Mouse (Mus musculus): ENCODE data around the gene Nkd1. TPM values are rescaled to one million over a fixed set of nuclear protein-coding genes. Genes with fewer than 3 reads are reported as not detected.
A peak's percentile ranks its signal among the peaks of the same experiment; 100 is the strongest.

The Nkd1 gene
- polyA plus RNA-seq, 1 experiment from 2014 or later: 14.6 TPM

GRCm38 (mm10) chr8:88539963-88540362, 18.8 kb downstream of the Nkd1 start:
- no peaks in the 10 kb centered on the region for H3K36me3 ChIP-seq
- no peaks in the 10 kb centered on the region for H3K27me3 ChIP-seq
- no peak for ATAC-seq (replicated peaks; ENCODE audit: insufficient number of reproducible peaks, insufficient read depth, low FRiP score, low read depth)
- no peak overlapping the region for H3K9ac ChIP-seq
- H3K27ac ChIP-seq: no peak overlapping the region
- 85% methylated on average over 4 of the region's 4 CpGs for WGBS
- H3K4me3 ChIP-seq: no peak overlapping the region
- no peaks in the 10 kb centered on the region for H3K9me3 ChIP-seq (replicated peaks)
- no peak overlapping the region for H3K4me2 ChIP-seq
- peaks cover 46% of the 10 kb centered on the region for H3K4me1 ChIP-seq (replicated peaks)

- H3K9me3 ChIP-seq (replicated peaks): no peaks in the 10 kb centered on the region
- peaks cover 55% of the 10 kb centered on the region for H3K4me1 ChIP-seq (replicated peaks)
- H3K27ac ChIP-seq: no peak overlapping the region
- H3K4me3 ChIP-seq: no peak overlapping the region
- H3K36me3 ChIP-seq: no peaks in the 10 kb centered on the region
- H3K4me2 ChIP-seq: no peak overlapping the region
- no peak overlapping the region for H3K9ac ChIP-seq
- 60% methylated on average over 9 of the region's 9 CpGs for WGBS
- ATAC-seq (replicated peaks; ENCODE audit: insufficient number of reproducible peaks, insufficient read depth, low FRiP score, low read depth): no peak
- no peaks in the 10 kb centered on the region for H3K27me3 ChIP-seq
Measured at GRCm38 (mm10) chr8:88542596-88543213, 21.6 kb downstream of the Nkd1 start.

DNA sequence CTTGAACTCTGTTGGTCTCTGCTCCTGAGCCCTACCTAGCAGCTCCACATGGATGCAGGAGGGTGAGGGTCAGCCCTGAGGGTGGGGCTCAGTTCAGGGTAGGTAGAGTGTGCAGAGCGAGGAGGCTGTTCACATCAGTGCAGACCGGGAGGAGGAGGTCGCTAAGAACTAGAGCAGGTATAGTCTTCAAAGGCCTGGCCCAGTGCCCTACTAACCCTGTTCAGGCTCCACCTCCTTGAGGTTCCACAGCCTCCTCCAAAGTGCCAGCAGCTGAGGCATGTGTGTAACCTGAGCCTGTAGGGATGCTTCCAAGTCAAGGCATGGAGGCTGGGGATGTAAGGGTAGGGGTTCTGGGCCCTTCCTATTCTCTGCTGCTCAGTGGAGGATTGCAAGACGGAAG, 23.5 kb downstream of the Nkd1 start:
- Histone ChIP-seq H3K4me1 (replicated peaks) (peaks cover 38% of the 10 kb centered on the region), H3K4me3 (no peak overlapping the region), H3K27me3 (no peaks in the 10 kb centered on the region), H3K4me2 (no peak overlapping the region), H3K27ac (no peak overlapping the region), H3K9ac (no peak overlapping the region), H3K36me3 (peaks cover 5% of the 10 kb centered on the region; the same call in 1 of the 2 replicates), H3K9me3 (replicated peaks) (no peaks in the 10 kb centered on the region)
- no peak for ATAC-seq (replicated peaks; ENCODE audit: insufficient number of reproducible peaks, insufficient read depth, low FRiP score, low read depth)
- WGBS: 69% methylated on average over 4 of the region's 4 CpGs

DNA sequence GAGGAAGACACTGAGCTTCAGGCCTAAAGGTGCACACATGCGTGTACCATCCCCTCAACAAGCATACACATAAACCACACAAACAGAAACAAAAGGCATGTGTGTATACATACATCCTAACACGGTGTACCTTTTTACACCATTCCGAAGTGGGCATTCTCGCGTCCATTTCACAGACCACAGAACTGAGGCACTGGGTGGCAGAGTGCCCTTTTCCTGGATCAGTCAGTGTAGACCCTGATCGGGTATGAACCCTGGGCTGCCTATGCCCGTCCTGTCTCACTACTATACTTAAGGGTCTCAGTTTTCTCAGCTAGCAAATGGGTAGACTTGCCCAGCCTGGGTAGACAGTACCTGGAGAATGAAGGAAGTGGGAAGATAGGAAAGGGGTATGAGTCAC, 24.3 kb downstream of the Nkd1 start:
- H3K4me3 ChIP-seq: no peak overlapping the region

GRCm38 (mm10) chr8:88546032-88546732, 25.0 kb downstream of the Nkd1 start:
- no peak overlapping the region for H3K4me2 ChIP-seq
- no peak overlapping the region for H3K9ac ChIP-seq
- no peaks in the 10 kb centered on the region for H3K27me3 ChIP-seq
- peaks cover 38% of the 10 kb centered on the region for H3K4me1 ChIP-seq (replicated peaks)
- 59% methylated on average over 18 of the region's 18 CpGs for WGBS
- H3K9me3 ChIP-seq (replicated peaks): no peaks in the 10 kb centered on the region
- no peak overlapping the region for H3K4me3 ChIP-seq
- peaks cover 5% of the 10 kb centered on the region; the same call in 1 of the 2 replicates for H3K36me3 ChIP-seq
- 0 out of 2 replicates have a peak, but pooled peaks have one; percentile 29 for ATAC-seq (replicated peaks; ENCODE audit: insufficient number of reproducible peaks, insufficient read depth, low FRiP score, low read depth)
- H3K27ac ChIP-seq: peak overlapping the region; percentile 75

More for the DNA sequence above, 24.3 kb downstream of the Nkd1 start:
- no peak for ATAC-seq (replicated peaks; ENCODE audit: insufficient number of reproducible peaks, insufficient read depth, low FRiP score, low read depth)
- 96% methylated on average over 7 of the region's 7 CpGs for WGBS
- Histone ChIP-seq H3K4me1 (replicated peaks) (peaks cover 38% of the 10 kb centered on the region), H3K27me3 (no peaks in the 10 kb centered on the region), H3K4me2 (no peak overlapping the region), H3K36me3 (peaks cover 5% of the 10 kb centered on the region; the same call in 1 of the 2 replicates), H3K9ac (no peak overlapping the region), H3K9me3 (replicated peaks) (no peaks in the 10 kb centered on the region), H3K27ac (peak overlapping the region; percentile 75)

DNA sequence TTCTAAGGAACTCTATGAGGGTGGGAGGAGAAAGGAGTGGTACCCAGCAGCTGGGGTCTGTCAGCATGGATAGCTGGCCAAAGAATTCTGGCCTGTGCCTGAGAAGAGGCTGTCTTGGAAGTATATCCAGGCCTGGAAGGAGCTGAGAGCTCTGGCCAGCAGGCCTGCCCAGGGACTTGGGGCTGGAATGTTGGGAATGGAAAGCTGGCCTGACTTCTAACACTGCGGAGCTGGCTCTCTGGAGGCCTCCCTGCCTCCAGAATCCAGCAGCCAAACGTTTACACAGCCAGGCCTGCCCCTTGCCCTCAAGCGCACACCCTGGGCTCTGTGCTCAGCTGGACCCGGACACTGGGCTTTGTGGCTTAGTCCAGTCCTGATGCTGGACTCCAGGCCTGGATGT, 34.5 kb downstream of the Nkd1 start:
- peaks cover 35% of the 10 kb centered on the region for H3K4me1 ChIP-seq (replicated peaks)
- no peak overlapping the region for H3K4me3 ChIP-seq
- no peaks in the 10 kb centered on the region for H3K9me3 ChIP-seq (replicated peaks)
- no peaks in the 10 kb centered on the region for H3K27me3 ChIP-seq
- H3K4me2 ChIP-seq: no peak overlapping the region
- H3K36me3 ChIP-seq: no peaks in the 10 kb centered on the region
- H3K27ac ChIP-seq: peak overlapping the region; percentile 72
- ATAC-seq (replicated peaks; ENCODE audit: insufficient number of reproducible peaks, insufficient read depth, low FRiP score, low read depth): peak; percentile 70
- H3K9ac ChIP-seq: no peak overlapping the region
- 25% methylated on average over 4 of the region's 4 CpGs for WGBS

GRCm38 (mm10) chr8:88559985-88560473, 38.9 kb downstream of the Nkd1 start:
- H3K4me2 ChIP-seq: no peak overlapping the region
- no peaks in the 10 kb centered on the region for H3K9me3 ChIP-seq (replicated peaks)

GRCm38 (mm10) chr8:88561402-88561801, 40.2 kb downstream of the Nkd1 start:
- ATAC-seq (replicated peaks; ENCODE audit: insufficient number of reproducible peaks, insufficient read depth, low FRiP score, low read depth): no peak
- no peaks in the 10 kb centered on the region for H3K36me3 ChIP-seq
- no peak overlapping the region for H3K9ac ChIP-seq
- no peak overlapping the region for H3K27ac ChIP-seq
- H3K4me1 ChIP-seq (replicated peaks): peaks cover 50% of the 10 kb centered on the region
- WGBS: 64% methylated on average over 3 of the region's 3 CpGs
- H3K4me2 ChIP-seq: no peak overlapping the region
- H3K9me3 ChIP-seq (replicated peaks): no peaks in the 10 kb centered on the region
- H3K4me3 ChIP-seq: no peak overlapping the region
- H3K27me3 ChIP-seq: no peaks in the 10 kb centered on the region

More at GRCm38 (mm10) chr8:88559985-88560473, 38.9 kb downstream of the Nkd1 start:
- Histone ChIP-seq H3K36me3 (no peaks in the 10 kb centered on the region), H3K4me3 (no peak overlapping the region), H3K27me3 (no peaks in the 10 kb centered on the region), H3K9ac (no peak overlapping the region), H3K4me1 (replicated peaks) (peaks cover 51% of the 10 kb centered on the region), H3K27ac (no peak overlapping the region)
- ATAC-seq (replicated peaks; ENCODE audit: insufficient number of reproducible peaks, insufficient read depth, low FRiP score, low read depth): no peak
- WGBS: 70% methylated on average over 6 of the region's 6 CpGs

DNA sequence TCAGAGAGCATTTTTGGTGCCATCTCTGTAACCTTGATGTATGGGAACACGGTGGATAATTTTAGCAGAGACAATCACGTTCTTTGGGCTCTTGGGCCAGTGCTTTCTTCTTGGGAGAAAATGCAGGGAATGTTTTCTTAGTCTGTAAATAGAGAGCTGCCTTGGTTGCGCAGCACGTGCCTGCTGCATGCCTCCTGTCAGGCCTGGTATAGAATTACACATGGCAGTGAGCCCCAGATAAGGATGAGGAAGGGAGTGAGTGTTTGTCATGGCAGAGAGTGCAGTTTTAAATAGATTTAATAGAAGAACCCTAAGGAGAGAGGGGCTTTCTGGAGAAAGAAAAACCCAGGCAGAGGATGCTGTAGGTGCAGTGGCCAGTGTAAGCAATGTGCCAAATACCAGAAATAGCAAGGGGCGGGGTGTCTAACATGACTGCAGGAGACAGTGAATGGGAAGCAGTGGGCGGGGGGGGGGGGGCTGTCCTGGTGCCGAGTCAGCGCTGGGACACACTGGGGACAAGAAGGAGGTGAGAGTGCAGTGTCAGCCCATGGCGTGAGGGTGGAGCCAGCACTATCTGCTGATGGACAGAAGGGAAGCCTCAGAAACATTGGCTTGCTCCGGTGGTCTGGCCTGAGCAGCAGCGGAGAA, 43.2 kb downstream of the Nkd1 start:
- Histone ChIP-seq H3K9me3 (replicated peaks) (no peaks in the 10 kb centered on the region), H3K4me3 (no peak overlapping the region), H3K27ac (peak overlapping the region; percentile 86), H3K9ac (no peak overlapping the region), H3K4me1 (replicated peaks) (peaks cover 79% of the 10 kb centered on the region), H3K36me3 (no peaks in the 10 kb centered on the region), H3K27me3 (no peaks in the 10 kb centered on the region), H3K4me2 (peak overlapping the region; percentile 30)
- 11% methylated on average over 11 of the region's 11 CpGs for WGBS
- peak; percentile 72 for ATAC-seq (replicated peaks; ENCODE audit: insufficient number of reproducible peaks, insufficient read depth, low FRiP score, low read depth)

DNA sequence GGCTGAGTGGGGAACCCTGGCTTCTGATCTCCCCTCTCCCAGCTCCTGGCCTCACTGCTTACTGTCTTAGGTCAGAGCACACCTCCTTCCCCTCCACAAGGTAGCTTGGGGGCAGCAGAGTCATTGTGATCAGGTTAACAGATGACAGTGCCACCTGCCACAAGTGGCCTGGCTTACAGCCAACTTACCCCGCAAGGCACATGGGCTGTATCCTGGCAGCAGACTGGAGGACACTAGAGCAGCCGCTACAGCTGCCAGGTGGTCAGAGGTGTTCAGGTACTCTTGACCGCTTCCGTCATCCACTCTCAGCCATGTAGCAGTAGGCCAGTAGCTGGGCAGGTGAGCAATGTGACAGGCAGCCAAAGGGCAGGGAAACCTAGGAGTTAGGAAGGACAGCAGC, 45.0 kb downstream of the Nkd1 start:
- Histone ChIP-seq H3K4me1 (replicated peaks) (peaks cover 86% of the 10 kb centered on the region), H3K4me3 (no peak overlapping the region), H3K9me3 (replicated peaks) (no peaks in the 10 kb centered on the region), H3K27me3 (no peaks in the 10 kb centered on the region), H3K27ac (peak overlapping the region; percentile 94), H3K36me3 (no peaks in the 10 kb centered on the region), H3K9ac (no peak overlapping the region), H3K4me2 (no peak overlapping the region)
- WGBS: 54% methylated on average over 4 of the region's 4 CpGs
- no peak for ATAC-seq (replicated peaks; ENCODE audit: insufficient number of reproducible peaks, insufficient read depth, low FRiP score, low read depth)

DNA sequence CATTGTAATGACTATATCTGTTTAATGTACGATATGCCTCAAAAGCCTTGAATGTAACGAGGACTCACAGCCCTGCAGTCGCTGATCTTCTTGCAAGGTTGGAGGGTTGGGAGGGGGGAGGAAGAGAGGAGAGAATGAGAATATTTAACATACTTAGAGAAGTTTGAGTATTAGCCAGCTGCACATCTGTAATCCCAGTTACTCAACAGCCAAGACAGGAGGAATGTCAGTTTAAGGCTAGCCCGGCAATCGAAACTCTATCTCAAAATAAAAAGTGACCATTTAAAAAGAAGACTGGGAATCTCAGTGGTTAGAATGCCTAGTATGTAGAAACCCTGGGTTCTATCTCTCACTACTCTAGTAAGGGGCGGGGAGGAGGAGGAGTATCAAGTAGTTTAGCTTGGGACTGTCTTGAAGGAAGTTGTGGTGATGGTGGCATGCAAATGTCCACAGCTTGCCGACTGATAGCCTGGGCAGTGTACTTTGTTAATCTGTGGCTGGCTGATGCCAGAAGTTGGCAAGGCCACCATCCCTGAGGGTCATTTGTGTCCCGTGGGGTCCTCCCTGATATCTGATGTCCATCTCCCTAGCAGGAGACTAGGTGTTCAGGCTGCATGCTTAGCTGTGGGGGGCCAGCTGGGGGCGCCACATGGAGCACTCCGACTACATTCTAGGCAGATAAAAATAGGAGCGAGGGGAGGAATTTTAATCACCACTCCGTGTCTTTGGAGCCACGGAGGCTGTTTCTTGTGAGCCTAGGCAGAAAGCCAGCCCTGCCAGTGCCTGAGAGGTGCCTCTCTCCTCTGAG, 46.4 kb downstream of the Nkd1 start:
- Histone ChIP-seq H3K36me3 (no peaks in the 10 kb centered on the region), H3K9ac (0 out of 2 replicates have a peak overlapping the region, but pooled peaks have one; percentile 20), H3K4me1 (replicated peaks) (peaks cover 91% of the 10 kb centered on the region), H3K27me3 (no peaks in the 10 kb centered on the region), H3K4me2 (no peak overlapping the region), H3K4me3 (no peak overlapping the region), H3K27ac (peak overlapping the region; percentile 94), H3K9me3 (replicated peaks) (no peaks in the 10 kb centered on the region)
- ATAC-seq (replicated peaks; ENCODE audit: insufficient number of reproducible peaks, insufficient read depth, low FRiP score, low read depth): 0 out of 2 replicates have a peak, but pooled peaks have one; percentile 7
- WGBS: 40% methylated on average over 13 of the region's 13 CpGs
